14 mouse cellular contexts compared by ENCODE assay signal in the genomic region with DNA sequence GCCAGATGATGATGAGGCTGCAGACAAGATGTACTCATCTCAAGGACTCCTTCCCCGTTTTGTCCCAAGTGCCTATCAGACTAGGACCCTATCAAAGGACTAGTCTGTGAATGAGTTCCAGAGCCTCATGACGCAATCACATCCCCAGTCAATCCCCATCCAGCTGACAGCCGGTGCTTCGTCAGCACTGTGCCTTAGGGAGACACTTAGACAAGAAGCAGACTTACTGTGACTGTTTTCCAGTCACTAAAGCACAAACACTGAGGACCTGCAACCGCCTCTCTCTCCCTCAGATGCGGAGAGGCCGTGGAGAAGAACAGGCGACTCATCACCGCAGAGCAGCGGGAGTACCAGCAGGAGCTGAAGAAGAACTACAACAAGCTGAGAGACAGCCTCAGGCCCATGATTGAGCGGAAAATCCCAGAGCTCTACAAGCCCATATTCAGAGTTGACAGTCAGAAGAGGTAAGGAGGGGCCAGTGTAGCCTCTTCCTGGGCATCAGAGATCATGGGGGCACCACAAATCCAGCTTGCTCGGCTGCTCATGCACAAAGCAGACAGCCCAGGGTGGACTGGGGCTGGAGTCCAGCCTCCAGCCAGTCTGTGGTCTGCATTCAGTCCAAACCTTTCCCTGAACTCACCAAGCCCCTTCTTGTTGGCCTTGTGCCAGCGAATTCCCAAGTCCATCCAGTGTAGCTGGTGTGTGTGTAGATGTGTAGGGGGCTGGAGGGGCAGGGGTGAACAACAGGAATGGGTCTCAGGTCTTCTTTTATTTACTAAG. TPM values are rescaled to one million over a fixed set of nuclear protein-coding genes. Genes with fewer than 3 reads are reported as not detected.
DNase-seq lines count a peak whose midpoint lies in the region; ATAC-seq lines count a peak whose summit lies in the region.
"Had no signal": no experiment of that assay in that cellular context is flagged by ENCODE, and none has a peak within 500 bp of the region (broad histone marks: within the 10 kb centered on the region; RNA-seq: fewer than 3 reads in every experiment).

No protein-coding gene starts in this region.

- no peaks in the 10 kb centered on the region for H3K36me3 ChIP-seq in liver, embryonic 11.5 days (ENCODE audit: control insufficient read depth, insufficient read depth, low read length)
- H3K36me3 ChIP-seq in embryonic facial prominence, embryonic 14.5 days (ENCODE audit: control insufficient read depth, insufficient read depth, low read length), result no peaks in the 10 kb centered on the region
- H3K36me3 ChIP-seq in limb, embryonic 10.5 days, result no peaks in the 10 kb centered on the region
- H3K36me3 ChIP-seq: midbrain, embryonic 15.5 days had no signal

- H3K4me3 ChIP-seq in liver, embryonic 11.5 days (ENCODE audit: low read depth, low read length), result no peak overlapping the region
- H3K4me3 ChIP-seq in embryonic facial prominence, embryonic 14.5 days (ENCODE audit: low read depth, low read length), result no peak overlapping the region
- no peak overlapping the region for H3K4me3 ChIP-seq in limb, embryonic 10.5 days
- H3K4me3 ChIP-seq: layer of hippocampus, adult 2 months; midbrain, embryonic 15.5 days had no signal

- H3K27me3 ChIP-seq in liver, embryonic 11.5 days (replicated peaks; ENCODE audit: control insufficient read depth, insufficient read depth, low read length), result no peaks in the 10 kb centered on the region
- H3K27me3 ChIP-seq in embryonic facial prominence, embryonic 14.5 days (replicated peaks; ENCODE audit: control insufficient read depth, insufficient read depth, low read length), result no peaks in the 10 kb centered on the region
- H3K27me3 ChIP-seq in limb, embryonic 10.5 days (ENCODE audit: low read depth, poor library complexity, severe bottlenecking), result no peaks in the 10 kb centered on the region
- H3K27me3 ChIP-seq: midbrain, embryonic 15.5 days had no signal

- intact Hi-C loops in left cerebral cortex, postnatal 25 days (cut with DNase I), result no loop called here

- no peak overlapping the region for H3K9ac ChIP-seq in liver, embryonic 11.5 days (ENCODE audit: low read depth, low read length)
- no peak overlapping the region for H3K9ac ChIP-seq in embryonic facial prominence, embryonic 14.5 days (ENCODE audit: low read depth, low read length)
- H3K9ac ChIP-seq: liver, postnatal 0 days; midbrain, embryonic 15.5 days had no signal

- WGBS in liver, embryonic 11.5 days, result 75% methylated on average over 13 of the region's 13 CpGs
- 65% methylated on average over 13 of the region's 13 CpGs for WGBS in embryonic facial prominence, embryonic 14.5 days
- 84% methylated on average over 13 of the region's 13 CpGs for WGBS in limb, embryonic 10.5 days

- no peak overlapping the region for H3K4me2 ChIP-seq in liver, embryonic 11.5 days
- no peak overlapping the region for H3K4me2 ChIP-seq in embryonic facial prominence, embryonic 14.5 days (ENCODE audit: low read depth, low read length)
- H3K4me2 ChIP-seq: midbrain, embryonic 15.5 days had no signal

- H3K4me1 ChIP-seq in liver, embryonic 11.5 days (replicated peaks; ENCODE audit: control insufficient read depth, insufficient read depth, low read length), result no peaks in the 10 kb centered on the region
- peaks cover 11% of the 10 kb centered on the region for H3K4me1 ChIP-seq in embryonic facial prominence, embryonic 14.5 days (ENCODE audit: control insufficient read depth, insufficient read depth, low read length)
- H3K4me1 ChIP-seq in limb, embryonic 10.5 days, result peaks cover 18% of the 10 kb centered on the region
- H3K4me1 ChIP-seq: midbrain, embryonic 15.5 days had no signal

- ATAC-seq in liver, embryonic 11.5 days (replicated peaks; ENCODE audit: low FRiP score), result no peak
- ATAC-seq in embryonic facial prominence, embryonic 14.5 days (ENCODE audit: low read depth), result 0 out of 2 replicates have a peak, but pooled peaks have one; percentile 15
- ATAC-seq: liver, postnatal 0 days; midbrain, embryonic 15.5 days had no signal

- DNase-seq in embryo, embryonic 11 days, result peak; percentile 32
- DNase-seq in embryo, embryonic 9.5 days (ENCODE audit: extremely low spot score), result no peak
- DNase-seq in liver, result peak; percentile 15
- DNase-seq in liver, embryonic 11.5 days (ENCODE audit: low spot score), result no peak
- peak; percentile 53 for DNase-seq in embryonic facial prominence, embryonic 14.5 days (ENCODE audit: low spot score)
- peak; percentile 34 for DNase-seq in limb, embryonic 10.5 days (ENCODE audit: low spot score)
- no peak for DNase-seq in spleen, postnatal 14 days (ENCODE audit: low spot score in 2 of 2)
- no peak for DNase-seq in left cerebral cortex, postnatal 25 days (ENCODE audit: low spot score in 2 of 2)
- DNase-seq: adrenal gland, postnatal 10 days; cerebellum, adult 9-10 months; liver, postnatal 0 days; thymus, postnatal 4 days had no signal

- H3K27ac ChIP-seq in liver, embryonic 11.5 days (ENCODE audit: low read depth, low read length), result no peak overlapping the region
- no peak overlapping the region for H3K27ac ChIP-seq in embryonic facial prominence, embryonic 14.5 days (replicated peaks; ENCODE audit: low read depth, low read length)
- peak overlapping the region; percentile 43 for H3K27ac ChIP-seq in limb, embryonic 10.5 days
- H3K27ac ChIP-seq: layer of hippocampus, adult 2 months; midbrain, embryonic 15.5 days had no signal

- H3K9me3 ChIP-seq in liver, embryonic 11.5 days (ENCODE audit: control insufficient read depth, low read length), result no peaks in the 10 kb centered on the region
- no peaks in the 10 kb centered on the region for H3K9me3 ChIP-seq in embryonic facial prominence, embryonic 14.5 days (ENCODE audit: control insufficient read depth, low read length)
- no peaks in the 10 kb centered on the region for H3K9me3 ChIP-seq in limb, embryonic 10.5 days (replicated peaks)
- H3K9me3 ChIP-seq: midbrain, embryonic 15.5 days had no signal

RNA-seq across cellular contexts. Expression of a gene that starts 36.5 kb away (rescaled TPM):
- 13.3 and 14.1 TPM in 2 replicates for polyA plus RNA-seq in liver, embryonic 11.5 days (2014; fragmentation: Nextera tagmentation; extraction: Ambion mirVana)
- 16.6 and 18.5 TPM in 2 replicates for polyA plus RNA-seq in embryonic facial prominence, embryonic 14.5 days (2014; fragmentation: Nextera tagmentation; extraction: Ambion mirVana)
- 16.9 and 33.7 TPM in 2 replicates for polyA plus RNA-seq in limb, embryonic 10.5 days (2016; fragmentation: Nextera tagmentation; extraction: Ambion mirVana)
- total RNA-seq in left cerebral cortex, postnatal 25 days (2021), result 10 to 100 TPM; 18.7 to 18.9 TPM

Comparison
In these comparisons a context has a peak if more than half of its experiments do, and no peak if none do; other contexts are left out.
1. DNase-seq: peak in embryo, embryonic 11 days (single experiment), liver (single experiment), embryonic facial prominence, embryonic 14.5 days (single experiment) and limb, embryonic 10.5 days (single experiment); none in embryo, embryonic 9.5 days (single experiment), liver, embryonic 11.5 days (single experiment), spleen, postnatal 14 days (0 of 2) and left cerebral cortex, postnatal 25 days (0 of 2).